Mouse (Mus musculus) retina, adult 2 months (tissue): Measurements from ENCODE around the gene Vash1.

Experiments
- DNase-seq: peaks from one replicate; pipeline ENCODE4 v3.0.0-alpha.2; 2012; ENCODE audit warnings: low read depth, low spot score

The Vash1 gene

DNA sequence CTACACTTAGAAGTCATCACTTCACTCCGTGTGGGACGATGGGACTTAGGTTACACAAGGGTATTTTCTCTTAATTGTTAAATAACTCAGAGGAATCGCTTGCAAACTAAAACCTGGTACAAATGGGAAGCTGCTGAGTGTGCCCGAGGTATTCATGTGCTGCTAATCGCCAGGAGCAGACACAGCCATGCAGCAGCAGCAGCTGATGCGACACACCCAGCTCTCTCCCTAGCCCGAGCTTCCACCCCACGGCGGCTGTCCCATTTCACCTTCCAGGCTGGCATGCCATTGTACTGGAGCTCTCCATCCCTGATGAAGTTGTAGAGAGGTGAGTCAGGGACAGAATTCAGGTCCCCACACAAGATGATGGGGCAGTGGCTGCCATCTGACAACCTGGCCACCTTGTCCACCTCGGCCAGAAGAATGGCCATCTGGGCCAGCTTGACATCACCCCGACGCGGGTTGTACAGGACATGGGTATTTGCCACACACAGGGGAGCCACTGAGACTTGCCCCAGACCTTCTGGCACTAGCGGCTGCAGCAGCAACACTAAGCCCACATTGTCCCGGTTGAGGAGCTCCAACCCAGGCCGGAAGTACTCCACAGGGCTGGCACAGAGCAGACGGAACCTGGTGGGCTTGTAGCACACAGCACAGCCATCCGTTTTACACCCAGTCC, 41.6 kb downstream of the Vash1 start:
- DNase-seq = no peak

DNA sequence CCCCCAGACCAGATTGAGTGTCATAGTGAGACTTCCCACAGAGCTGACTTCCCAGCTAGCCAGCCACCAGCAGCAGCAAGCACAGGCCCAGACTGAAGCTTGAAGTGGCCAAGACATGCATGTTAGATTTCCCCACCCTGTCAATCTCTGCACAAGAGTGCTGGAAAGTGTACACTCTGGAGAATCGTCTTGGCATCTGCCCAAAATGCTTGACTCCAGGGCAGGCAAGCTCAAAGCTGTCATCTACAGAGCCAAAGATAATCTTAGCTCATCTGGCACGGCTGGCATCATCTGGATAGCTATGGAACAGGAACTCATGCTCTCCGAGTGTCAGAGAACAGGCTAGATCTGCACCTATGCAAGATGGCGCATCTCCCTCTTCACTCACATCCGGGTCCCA, 43.0 kb downstream of the Vash1 start:
- DNase-seq = no peak

DNA sequence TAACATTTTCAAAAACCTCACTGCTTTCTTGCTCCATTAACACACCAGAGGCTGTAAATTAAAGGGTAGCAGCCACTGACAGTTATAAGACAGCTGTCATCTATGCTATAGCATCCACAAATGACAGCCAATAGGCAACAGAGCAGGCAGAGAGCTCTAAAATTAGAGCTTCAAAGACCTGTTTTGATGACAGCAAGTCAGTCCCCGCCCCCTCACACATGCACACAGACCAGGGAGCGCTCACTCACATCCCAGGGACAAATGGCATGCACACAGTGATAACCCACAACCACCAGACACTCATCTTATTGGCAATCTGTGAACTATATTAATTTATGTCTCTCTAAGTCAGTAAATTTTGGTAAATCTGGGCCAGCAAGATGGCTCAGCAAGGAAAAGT, 45.8 kb downstream of the Vash1 start:
- no peak for DNase-seq

DNA sequence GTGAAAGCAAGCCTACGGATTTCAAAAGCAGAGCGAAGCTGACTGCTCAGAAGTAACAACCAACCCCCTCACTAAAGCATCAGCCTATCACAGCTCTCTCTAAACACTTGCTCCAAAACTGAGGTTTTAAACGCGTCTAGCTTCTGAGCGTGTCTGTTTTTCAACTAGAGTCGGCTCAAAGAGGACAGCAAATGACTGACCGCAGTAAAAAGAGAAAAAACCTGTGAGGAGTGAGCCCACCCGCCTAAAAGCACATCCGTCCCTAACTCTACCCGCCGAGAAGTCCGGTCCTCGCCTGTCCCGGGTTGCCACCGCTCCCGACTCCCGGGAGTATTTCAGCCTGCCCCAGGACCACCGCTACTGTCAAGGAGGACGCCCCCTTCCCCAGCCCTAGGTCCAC, 47.2 kb downstream of the Vash1 start:
- DNase-seq = no peak

DNA sequence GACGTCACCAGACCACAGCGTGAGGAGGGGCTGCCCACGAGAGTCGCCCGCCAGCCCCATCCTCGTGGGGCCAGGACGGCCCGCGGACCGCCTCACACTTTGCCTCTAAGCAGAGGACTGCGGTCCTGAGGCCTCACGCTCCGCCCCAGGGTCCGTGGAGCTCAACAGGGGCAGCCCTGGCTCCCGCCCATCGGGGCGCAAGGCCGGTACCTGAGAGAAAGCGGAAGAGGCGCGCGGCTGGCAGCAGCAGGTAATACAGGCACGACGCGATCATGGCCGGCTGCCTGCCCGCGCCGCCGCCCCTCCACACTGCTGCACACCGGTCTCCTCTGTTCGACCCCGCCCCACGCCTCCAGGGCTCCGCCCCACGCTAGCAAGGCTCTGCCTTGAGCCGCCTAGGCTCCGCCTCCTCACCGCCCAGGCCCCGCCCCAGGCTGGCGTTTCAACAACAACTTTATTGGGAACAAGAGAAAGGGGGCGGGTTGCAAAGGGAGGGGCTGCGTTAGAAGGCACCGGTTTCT, 47.7 kb downstream of the Vash1 start, which contains the start of gene Angel1:
Angel1 (minus strand) TSS at position 341 of the 521 bp plus-strand sequence.
- peak; percentile 92 for DNase-seq

DNA sequence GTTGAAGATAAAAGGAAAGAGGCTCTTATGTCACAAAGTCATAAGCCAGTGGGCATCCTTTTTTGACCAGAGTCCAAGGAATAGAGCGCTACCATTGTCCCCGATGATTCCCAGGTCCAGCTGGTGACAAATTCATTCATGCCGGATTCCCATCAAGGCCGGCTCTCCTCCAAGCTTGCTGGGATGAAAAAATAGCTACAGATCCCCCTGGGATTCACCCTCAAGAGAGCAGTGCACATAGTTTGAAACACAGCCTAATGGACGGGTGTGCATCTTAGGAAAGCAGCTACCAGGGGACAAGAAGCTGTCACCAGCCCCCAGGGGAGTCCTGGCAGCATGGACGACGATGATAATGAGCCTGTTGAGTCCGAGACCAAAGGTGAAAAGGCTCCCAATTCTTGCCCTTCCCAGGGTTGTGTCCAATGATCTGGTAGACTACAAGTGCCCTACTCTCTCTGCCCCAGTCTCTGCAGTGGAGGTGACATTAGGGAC, 55.9 kb downstream of the Vash1 start, which contains the start of gene Lrrc74a:
Lrrc74a (plus strand) TSS at position 51 of the 492 bp plus-strand sequence.
- no peak for DNase-seq
